Mouse (Mus musculus): ENCODE results near the gene Atg5.

DNA sequence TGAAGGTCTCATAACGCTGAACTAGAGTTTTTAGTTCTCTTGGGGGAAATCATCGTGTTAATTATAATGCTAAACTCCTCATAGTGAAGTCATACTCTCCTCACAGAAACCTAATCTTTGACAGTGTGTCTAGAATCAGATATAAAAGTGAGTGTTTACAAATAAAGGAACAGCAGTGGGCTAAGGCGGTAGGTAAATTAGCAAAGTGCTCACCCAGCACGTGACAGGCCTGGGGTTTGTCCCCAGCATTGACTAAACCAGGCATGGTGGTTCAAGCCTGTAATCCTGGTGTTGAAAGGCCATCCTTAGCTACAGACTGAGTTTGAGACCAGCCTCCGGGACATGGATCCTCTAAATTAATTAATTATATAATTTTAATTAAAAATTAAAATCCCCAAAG lies 110.2 kb downstream of the Atg5 start:
- no peak for TF ChIP-seq CTCF (conservative IDR thresholded peaks at IDR 0.05; ENCODE audit: low read length)
- no peak for TF ChIP-seq NANOG (IDR thresholded peaks at IDR 0.05; ENCODE audit: borderline replicate concordance, low read length)
- TF ChIP-seq POU5F1 (IDR thresholded peaks at IDR 0.05; ENCODE audit: borderline replicate concordance, low read length) = no peak
